Mouse (Mus musculus) embryonic facial prominence, embryonic 15.5 days (tissue): ENCODE results near the gene Olfr1344. TPM values are rescaled to one million over a fixed set of nuclear protein-coding genes. Genes with fewer than 3 reads are reported as not detected.

Experiments
- ATAC-seq: fragments of 200-750 bp; cut with Nextera tagmentation; 2 replicates; pipeline ENCODE4 v1.8.0; 2017; ENCODE audit warnings: low read depth, moderate TSS enrichment; ENCODE audit not compliant: insufficient number of reproducible peaks, low FRiP score, low TSS enrichment
- H3K27ac ChIP-seq: fragments of 300-500 bp; sonication (generic); replicated peaks from 2 replicates; pipeline ENCODE4 v1.5.1; 2015; ENCODE audit warnings: mild to moderate bottlenecking, inconsistent platforms
- H3K27me3 ChIP-seq: fragments of 300-500 bp; sonication (generic); 2 replicates; pipeline ENCODE4 v1.6.1; 2015; ENCODE audit warnings: inconsistent platforms
- H3K36me3 ChIP-seq: fragments of 300-500 bp; sonication (generic); 2 replicates; pipeline ENCODE4 v1.6.1; 2015; ENCODE audit warnings: mild to moderate bottlenecking, inconsistent platforms
- H3K4me1 ChIP-seq: fragments of 300-500 bp; sonication (generic); 2 replicates; pipeline ENCODE4 v1.6.1; 2015; ENCODE audit warnings: inconsistent platforms
- H3K4me2 ChIP-seq: fragments of 300-500 bp; sonication (generic); replicated peaks from 2 replicates; pipeline ENCODE4 v1.6.1; 2015; ENCODE audit warnings: mild to moderate bottlenecking, inconsistent platforms
- H3K4me3 ChIP-seq: fragments of 300-500 bp; sonication (generic); replicated peaks from 2 replicates; pipeline ENCODE4 v1.5.1; 2015; ENCODE audit warnings: mild to moderate bottlenecking, inconsistent platforms
- H3K9ac ChIP-seq: fragments of 300-500 bp; sonication (generic); 2 replicates; pipeline ENCODE4 v1.6.1; 2015; ENCODE audit warnings: inconsistent platforms
- H3K9me3 ChIP-seq: fragments of 300-500 bp; sonication (generic); replicated peaks from 2 replicates; pipeline ENCODE4 v1.6.1; 2016; ENCODE audit warnings: inconsistent platforms
- WGBS: fragments of 180-500 bp; shearing (Covaris S2); methylation state at CpG from one replicate; pipeline ENCODE4 v1.1.7; 2015; 5-methylcytosine and 5-hydroxymethylcytosine counted together
- polyA plus RNA-seq: library from polyadenylated mRNA; unstranded; fragments of >200 nt; fragmentation: Nextera tagmentation; extraction: Ambion mirVana; gene quantifications from 2 replicates; pipeline ENCODE4 v1.2.1, GENCODE M21; 2015

Gene Olfr1344
- polyA plus RNA-seq = 0.16 TPM in 1 of 2 replicates, not detected in the other

DNA sequence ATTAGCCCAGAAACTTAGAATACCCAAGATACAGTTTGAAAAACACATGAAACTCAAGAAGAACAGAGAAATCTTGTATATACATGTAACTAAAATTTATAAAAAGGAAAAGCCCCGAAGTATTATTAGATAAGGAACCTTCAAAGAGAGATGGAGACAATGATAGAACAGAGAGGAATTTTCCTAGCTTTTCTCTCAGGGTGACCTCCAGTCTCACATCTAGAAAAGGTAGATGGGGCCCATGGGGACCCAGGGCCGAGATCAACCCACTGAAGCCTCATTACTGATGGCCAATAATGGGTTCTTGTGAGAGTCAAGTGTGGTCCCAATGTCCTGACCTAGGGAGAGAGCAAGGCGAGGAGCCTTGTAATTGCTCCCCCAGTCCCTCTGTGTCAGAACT, at the start of gene Olfr1344:
Olfr1344 (plus strand) TSS at position 301 of the 400 bp plus-strand sequence.
- no peak within 1 kb of the TSS for H3K9ac ChIP-seq
- H3K27ac ChIP-seq = no peak within 1 kb of the TSS
- H3K36me3 ChIP-seq = no peaks in the 10 kb centered on the region
- no peaks in the 10 kb centered on the region for H3K9me3 ChIP-seq
- no peak for ATAC-seq
- no peak within 1 kb of the TSS for H3K4me3 ChIP-seq
- no peaks in the 10 kb centered on the region for H3K27me3 ChIP-seq
- no peaks in the 10 kb centered on the region for H3K4me1 ChIP-seq
- H3K4me2 ChIP-seq = no peak within 1 kb of the TSS
- WGBS = 68% methylated on average over 3 of the region's 3 CpGs

DNA sequence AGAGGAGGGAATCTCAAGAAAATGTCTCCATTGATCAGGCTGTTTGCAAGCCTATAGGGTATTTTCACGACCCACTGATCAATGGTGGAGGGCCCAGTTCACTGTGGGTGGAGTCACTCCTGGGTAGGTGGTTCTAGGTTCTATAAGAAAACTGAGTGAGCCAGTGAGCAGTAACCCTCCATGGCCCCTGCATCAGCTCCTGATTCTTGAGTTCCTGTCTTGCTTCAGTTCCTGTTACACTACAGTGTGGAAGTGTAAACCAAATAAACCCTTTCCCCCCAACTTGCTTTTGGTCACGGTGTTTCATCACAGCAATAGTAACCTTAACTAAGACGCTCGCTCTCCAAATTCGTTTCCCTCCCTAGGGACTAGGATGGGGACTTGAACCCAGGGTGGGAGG, 49.5 kb upstream of the Olfr1344 start:
- ATAC-seq = no peak
- 89% methylated on average over 5 of the region's 5 CpGs for WGBS
- peaks cover 40% of the 10 kb centered on the region for H3K36me3 ChIP-seq

DNA sequence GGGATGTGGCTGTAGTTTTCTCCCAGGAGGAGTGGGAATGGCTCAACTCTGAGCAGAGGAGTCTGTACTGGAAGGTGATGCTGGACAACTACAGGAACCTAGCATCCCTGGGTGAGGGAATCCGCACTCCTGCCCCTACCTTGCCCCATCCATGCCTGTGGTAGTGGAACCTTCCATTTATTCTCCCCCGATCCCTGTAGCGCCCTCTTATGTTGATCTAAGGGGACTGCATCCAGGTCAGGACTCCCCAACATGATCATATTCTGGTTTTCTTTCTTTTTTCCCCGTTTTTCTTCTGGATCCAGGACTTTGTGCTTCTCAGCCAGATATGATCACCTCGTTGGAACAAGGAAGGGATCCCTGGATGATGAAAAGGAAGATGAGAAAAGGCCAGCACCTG, 49.0 kb upstream of the Olfr1344 start:
- WGBS = 70% methylated on average over 5 of the region's 5 CpGs
- Histone ChIP-seq H3K4me1 (no peaks in the 10 kb centered on the region), H3K36me3 (peaks cover 45% of the 10 kb centered on the region), H3K4me3 (no peak overlapping the region), H3K4me2 (no peak overlapping the region), H3K9ac (no peak overlapping the region), H3K27ac (no peak overlapping the region), H3K27me3 (no peaks in the 10 kb centered on the region), H3K9me3 (no peaks in the 10 kb centered on the region)
- no peak for ATAC-seq

More for the DNA sequence above, 49.5 kb upstream of the Olfr1344 start:
- H3K27me3 ChIP-seq = no peaks in the 10 kb centered on the region
- peaks cover 1% of the 10 kb centered on the region for H3K4me1 ChIP-seq
- no peaks in the 10 kb centered on the region for H3K9me3 ChIP-seq
- H3K4me3 ChIP-seq = no peak overlapping the region
- no peak overlapping the region for H3K27ac ChIP-seq
- H3K4me2 ChIP-seq = no peak overlapping the region
- no peak overlapping the region for H3K9ac ChIP-seq

DNA sequence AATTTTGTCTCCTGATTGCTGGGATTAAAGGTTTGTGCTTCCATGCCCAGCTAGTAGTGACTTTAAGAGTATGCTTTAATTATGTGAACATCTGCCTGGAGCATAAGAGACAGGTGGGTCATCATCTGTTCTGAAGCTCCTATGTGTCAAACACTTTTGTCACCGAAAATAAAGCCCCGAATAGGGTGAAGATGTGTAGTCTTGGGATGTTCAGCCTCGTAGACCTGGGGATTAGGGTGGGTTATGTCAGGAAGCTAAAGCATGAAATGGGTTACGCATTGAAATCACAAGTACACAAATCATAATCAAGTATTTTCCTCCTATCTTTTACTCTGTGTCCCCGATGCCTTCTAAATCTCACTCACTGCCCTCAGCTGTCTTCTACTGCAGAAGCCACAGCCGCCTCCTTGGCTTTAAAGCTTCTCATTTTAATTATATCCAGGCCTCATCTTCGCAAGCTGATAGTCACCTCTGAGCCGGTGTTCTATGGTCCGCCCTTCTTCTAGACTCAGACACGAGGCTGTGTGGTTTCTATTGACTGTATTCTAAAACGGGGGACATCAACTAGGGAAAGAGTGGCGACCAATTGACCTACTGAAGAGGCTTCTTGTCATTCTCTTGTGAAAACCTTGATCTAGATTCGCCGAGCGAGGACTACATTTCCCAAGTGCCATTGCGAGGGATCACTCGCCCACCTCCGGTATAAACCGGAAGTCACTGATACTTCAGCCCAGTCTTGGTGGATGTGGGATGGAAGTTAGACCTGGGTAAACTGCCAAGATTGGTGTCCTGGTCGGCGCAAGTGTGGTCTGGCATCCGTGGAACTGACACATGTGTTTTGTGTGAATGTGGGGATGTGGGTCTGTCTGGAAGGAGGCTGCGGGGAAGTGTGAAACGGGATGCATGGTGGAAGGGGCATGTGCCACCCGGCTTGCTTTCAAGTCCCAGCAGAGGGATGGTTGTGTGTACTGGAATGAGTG, 40.2 kb upstream of the Olfr1344 start, which contains the start of gene Smim17:
Smim17 (plus strand) TSS at position 720 of the 980 bp plus-strand sequence.
- peak; percentile 73 for ATAC-seq
- Histone ChIP-seq H3K9me3 (no peaks in the 10 kb centered on the region), H3K27me3 (no peaks in the 10 kb centered on the region), H3K4me1 (peaks cover 6% of the 10 kb centered on the region; the same call in 1 of the 2 replicates), H3K4me3 (peak within 1 kb of the TSS; percentile 52), H3K27ac (no peak within 1 kb of the TSS), H3K4me2 (peak within 1 kb of the TSS; percentile 64), H3K36me3 (peaks cover 21% of the 10 kb centered on the region), H3K9ac (peak within 1 kb of the TSS; percentile 33)
- WGBS = 21% methylated on average over 25 of the region's 25 CpGs

- peak; percentile 88 for ATAC-seq
- under 1% methylated on average over 17 of the region's 17 CpGs for WGBS
- H3K4me1 ChIP-seq = no peaks in the 10 kb centered on the region
Observed at GRCm38 (mm10) chr7:6410043-6410442, 28.4 kb upstream of the Olfr1344 start, which contains the start of gene Gm20715. Gene Gm20715 (plus strand): TSS chr7:6410277.

GRCm38 (mm10) chr7:6414626-6415441, 23.7 kb upstream of the Olfr1344 start:
- WGBS = 9% methylated on average over 20 of the region's 22 CpGs
- H3K4me1 ChIP-seq = no peaks in the 10 kb centered on the region
- no peak overlapping the region for H3K9ac ChIP-seq
- H3K27ac ChIP-seq = no peak overlapping the region
- no peaks in the 10 kb centered on the region for H3K27me3 ChIP-seq
- H3K4me2 ChIP-seq = no peak overlapping the region
- H3K36me3 ChIP-seq = no peaks in the 10 kb centered on the region
- H3K4me3 ChIP-seq = no peak overlapping the region
- no peaks in the 10 kb centered on the region for H3K9me3 ChIP-seq
- ATAC-seq = no peak

More at GRCm38 (mm10) chr7:6410043-6410442, 28.4 kb upstream of the Olfr1344 start, which contains the start of gene Gm20715:
- Histone ChIP-seq H3K4me3 (no peak within 1 kb of the TSS), H3K4me2 (no peak within 1 kb of the TSS), H3K27me3 (no peaks in the 10 kb centered on the region), H3K9me3 (no peaks in the 10 kb centered on the region), H3K36me3 (no peaks in the 10 kb centered on the region), H3K27ac (no peak within 1 kb of the TSS), H3K9ac (no peak within 1 kb of the TSS)

DNA sequence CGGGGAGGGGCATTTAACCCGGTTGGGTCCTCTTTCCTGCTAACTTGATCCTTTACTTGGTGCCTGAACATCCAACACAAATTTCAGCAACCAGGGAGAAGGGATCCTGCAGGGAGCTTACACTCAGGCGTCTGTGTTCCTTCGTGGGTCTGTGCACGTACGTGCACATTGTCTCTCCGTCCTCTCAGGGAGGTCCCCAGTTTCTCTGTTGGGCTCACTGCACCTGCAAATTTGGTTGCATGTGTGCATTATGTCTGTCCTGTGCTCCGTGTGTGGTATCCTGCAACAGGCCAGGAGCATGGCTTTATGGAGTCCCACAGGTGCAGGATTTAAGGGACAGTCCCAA, 23.1 kb upstream of the Olfr1344 start:
- Histone ChIP-seq H3K4me2 (no peak overlapping the region), H3K27me3 (no peaks in the 10 kb centered on the region), H3K4me3 (no peak overlapping the region), H3K9ac (no peak overlapping the region), H3K9me3 (no peaks in the 10 kb centered on the region), H3K27ac (no peak overlapping the region), H3K36me3 (no peaks in the 10 kb centered on the region), H3K4me1 (no peaks in the 10 kb centered on the region)
- no peak for ATAC-seq
- WGBS = 21% methylated on average over 8 of the region's 8 CpGs

DNA sequence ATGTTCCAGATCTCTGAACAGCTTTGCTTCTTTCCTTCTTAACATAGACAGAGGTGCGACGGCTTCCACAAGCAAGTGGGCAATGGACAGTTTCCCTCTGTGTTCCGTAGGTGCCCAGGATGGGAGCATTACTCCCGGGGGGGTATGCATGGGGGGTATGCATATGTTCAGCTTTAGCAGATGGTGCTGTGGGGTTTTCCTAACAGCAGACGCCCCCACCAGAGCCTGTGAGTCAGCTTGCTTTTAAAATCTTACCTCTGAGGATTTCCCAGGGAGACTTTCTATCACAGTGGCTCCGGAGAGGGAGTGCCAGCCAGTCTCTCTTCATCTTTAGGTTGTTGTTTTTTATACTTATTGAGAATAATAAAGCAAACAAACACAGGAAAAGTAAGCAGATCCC, 18.6 kb upstream of the Olfr1344 start:
- H3K27ac ChIP-seq = no peak overlapping the region
- H3K27me3 ChIP-seq = no peaks in the 10 kb centered on the region
- H3K4me3 ChIP-seq = no peak overlapping the region
- ATAC-seq = no peak
- H3K4me1 ChIP-seq = no peaks in the 10 kb centered on the region
- no peaks in the 10 kb centered on the region for H3K36me3 ChIP-seq
- no peak overlapping the region for H3K4me2 ChIP-seq
- 70% methylated on average over 6 of the region's 6 CpGs for WGBS
- no peaks in the 10 kb centered on the region for H3K9me3 ChIP-seq
- H3K9ac ChIP-seq = no peak overlapping the region

DNA sequence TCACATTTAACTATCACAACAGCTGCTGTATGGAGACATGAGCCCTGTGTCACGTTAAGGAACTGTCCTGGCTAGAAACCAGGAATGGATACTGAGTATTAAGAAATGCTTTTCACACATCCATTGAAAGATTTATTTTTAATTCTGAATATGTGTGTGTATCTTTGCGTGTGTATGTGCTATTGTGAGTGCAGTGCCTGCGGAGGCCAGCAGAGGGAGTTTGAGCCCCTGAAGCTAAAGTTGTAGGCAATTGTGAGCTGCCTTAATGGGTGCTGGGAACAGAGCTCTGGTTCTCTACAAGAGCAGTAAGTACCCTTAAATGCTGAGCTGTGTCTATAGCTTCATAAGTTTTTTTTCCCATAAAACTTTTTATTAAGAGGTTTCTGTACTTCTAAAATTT, 9.1 kb upstream of the Olfr1344 start:
- H3K4me3 ChIP-seq = no peak overlapping the region
- H3K9ac ChIP-seq = no peak overlapping the region
- H3K9me3 ChIP-seq = no peaks in the 10 kb centered on the region
- no peak for ATAC-seq
- no peak overlapping the region for H3K27ac ChIP-seq
- no peaks in the 10 kb centered on the region for H3K36me3 ChIP-seq
- WGBS = 81% methylated on average over 3 of the region's 3 CpGs
- H3K4me2 ChIP-seq = no peak overlapping the region
- H3K27me3 ChIP-seq = no peaks in the 10 kb centered on the region
- no peaks in the 10 kb centered on the region for H3K4me1 ChIP-seq

DNA sequence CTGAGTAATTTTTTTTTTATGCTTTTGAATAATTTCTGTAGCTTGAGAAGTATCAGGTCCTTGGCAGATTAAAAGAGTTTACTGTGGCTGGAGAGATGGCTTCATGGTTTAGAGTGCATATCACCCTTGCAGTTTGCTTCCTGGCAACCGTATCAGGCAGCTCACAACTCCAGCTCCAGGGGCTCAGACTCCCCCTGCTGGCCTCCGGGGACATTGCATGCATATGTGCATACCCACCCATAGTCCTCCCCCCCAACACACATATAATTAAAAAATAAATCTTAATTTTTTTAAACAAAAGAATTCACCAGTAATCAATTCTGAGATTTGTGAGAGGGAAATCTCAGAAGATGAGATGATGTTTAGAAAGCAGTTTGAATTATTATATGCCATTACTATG, 8.1 kb upstream of the Olfr1344 start:
- Histone ChIP-seq H3K9me3 (no peaks in the 10 kb centered on the region), H3K36me3 (no peaks in the 10 kb centered on the region), H3K9ac (no peak overlapping the region), H3K4me3 (no peak overlapping the region), H3K4me1 (no peaks in the 10 kb centered on the region), H3K27me3 (no peaks in the 10 kb centered on the region), H3K27ac (no peak overlapping the region), H3K4me2 (no peak overlapping the region)
- WGBS = 40% methylated on average over 2 of the region's 2 CpGs
- no peak for ATAC-seq

GRCm38 (mm10) chr7:6441173-6441572, 2.7 kb downstream of the Olfr1344 start:
- no peak overlapping the region for H3K4me3 ChIP-seq
- no peaks in the 10 kb centered on the region for H3K27me3 ChIP-seq
- no peak overlapping the region for H3K4me2 ChIP-seq
- no peak overlapping the region for H3K9ac ChIP-seq
- WGBS = 75% methylated on average over 2 of the region's 2 CpGs
- no peak for ATAC-seq
- no peaks in the 10 kb centered on the region for H3K9me3 ChIP-seq
- H3K4me1 ChIP-seq = no peaks in the 10 kb centered on the region
- H3K36me3 ChIP-seq = no peaks in the 10 kb centered on the region
- no peak overlapping the region for H3K27ac ChIP-seq
